Mouse (Mus musculus): ENCODE measurements at regions not wholly inside any gene's neighbourhood (a gene's known extent, or its start where the extent isn't known, plus 50 kb on each side); places are given as distances from the start of the nearest gene placed in this dataset.

- no peak for DNase-seq (ENCODE audit: extremely low read depth, low read depth)
These were observed 502.4 kb downstream of the Trim52 start for GRCm38 (mm10) chr14:106608341-106608927.
